ENCODE assay signal across 9 mouse cellular contexts in the genomic region with DNA sequence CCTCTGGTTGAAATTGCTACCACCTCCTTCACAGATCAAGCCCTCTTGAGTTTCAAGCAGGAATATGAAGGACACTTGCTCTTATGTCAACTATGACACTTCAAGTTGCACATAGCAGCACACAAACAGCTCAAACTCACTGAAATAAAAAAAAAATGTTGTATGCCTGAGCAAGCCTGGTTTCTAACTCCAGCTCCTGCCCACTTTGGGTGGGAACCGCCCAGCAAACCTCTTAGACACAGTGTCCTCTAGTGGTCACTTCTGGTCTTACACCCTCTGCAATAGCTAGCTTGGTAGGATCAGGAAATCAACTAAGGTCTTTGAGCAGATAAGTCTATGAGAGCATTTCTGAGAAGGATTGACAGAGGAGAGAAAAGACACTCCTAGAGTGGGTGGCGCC. TPM values are rescaled to one million over a fixed set of nuclear protein-coding genes. Genes with fewer than 3 reads are reported as not detected.
DNase-seq lines count a peak whose midpoint lies in the region; ATAC-seq and TF ChIP-seq lines count a peak whose summit lies in the region.
"Had no signal": no experiment of that assay in that cellular context is flagged by ENCODE, and none has a peak within 500 bp of the region (broad histone marks: within the 10 kb centered on the region; RNA-seq: fewer than 3 reads in every experiment).

No protein-coding gene starts in this region.

- no peaks in the 10 kb centered on the region for H3K9me3 ChIP-seq in forebrain, embryonic 14.5 days (replicated peaks; ENCODE audit: control insufficient read depth, low read length)
- 0 out of 2 replicates have a peak, but pooled peaks cover 6% of the 10 kb centered on the region for H3K9me3 ChIP-seq in forebrain, embryonic 12.5 days
- no peaks in the 10 kb centered on the region for H3K9me3 ChIP-seq in kidney, postnatal 0 days (replicated peaks; ENCODE audit: low read length)

- H3K4me2 ChIP-seq in forebrain, embryonic 14.5 days (ENCODE audit: low read length): no peak overlapping the region
- H3K4me2 ChIP-seq in forebrain, embryonic 12.5 days: no peak overlapping the region
- H3K4me2 ChIP-seq in kidney, postnatal 0 days (ENCODE audit: low read length): no peak overlapping the region

- H3K27ac ChIP-seq in forebrain, embryonic 14.5 days (ENCODE audit: low read depth, low read length): no peak overlapping the region
- no peak overlapping the region for H3K27ac ChIP-seq in forebrain, embryonic 12.5 days
- H3K27ac ChIP-seq in kidney, postnatal 0 days: no peak overlapping the region
- H3K27ac ChIP-seq: limb, embryonic 12.5 days had no signal

- H3K9ac ChIP-seq in forebrain, embryonic 14.5 days (ENCODE audit: low read length): no peak overlapping the region
- H3K9ac ChIP-seq in forebrain, embryonic 12.5 days: no peak overlapping the region
- H3K9ac ChIP-seq in kidney, postnatal 0 days (ENCODE audit: low read depth, low read length): no peak overlapping the region
- H3K9ac ChIP-seq: limb, embryonic 12.5 days had no signal

- peak; percentile 98 for TF ChIP-seq CTCF in kidney, postnatal 0 days (IDR thresholded peaks at IDR 0.05; ENCODE audit: low read depth)

- peak; percentile 74 for DNase-seq in forebrain, embryonic 14.5 days (ENCODE audit: low spot score)
- peak; percentile 82 for DNase-seq in urinary bladder, postnatal 14 days (ENCODE audit: low spot score)
- no peak for DNase-seq in urinary bladder, postnatal 10 days (ENCODE audit: low spot score)
- DNase-seq in embryo, embryonic 10.5 days (ENCODE audit: low spot score): peak; percentile 88
- DNase-seq in kidney, postnatal 0 days (ENCODE audit: low spot score): peak; percentile 89
- peak; percentile 85 for DNase-seq in lung, postnatal 14 days
- DNase-seq in telencephalon, adult 2 months (ENCODE audit: low read depth, low spot score): peak; percentile 16

- no peak for ATAC-seq in forebrain, embryonic 14.5 days
- no peak for ATAC-seq in forebrain, embryonic 12.5 days (ENCODE audit: low FRiP score)
- ATAC-seq in kidney, postnatal 0 days (replicated peaks; ENCODE audit: low FRiP score, low read depth): no peak

- WGBS in forebrain, embryonic 14.5 days: 23% methylated on average over 2 of the region's 2 CpGs
- 21% methylated on average over 2 of the region's 2 CpGs for WGBS in forebrain, embryonic 12.5 days
- 26% methylated on average over 2 of the region's 2 CpGs for WGBS in kidney, postnatal 0 days

- no peak overlapping the region for H3K4me3 ChIP-seq in forebrain, embryonic 14.5 days (ENCODE audit: low read depth, low read length)
- H3K4me3 ChIP-seq in forebrain, embryonic 12.5 days (replicated peaks): no peak overlapping the region
- no peak overlapping the region for H3K4me3 ChIP-seq in kidney, postnatal 0 days (replicated peaks; ENCODE audit: low read depth, low read length)
- H3K4me3 ChIP-seq: limb, embryonic 12.5 days had no signal

- H3K4me1 ChIP-seq in forebrain, embryonic 14.5 days (ENCODE audit: control insufficient read depth, insufficient read depth, low read length): peaks cover 5% of the 10 kb centered on the region; the same call in 1 of the 2 replicates
- H3K4me1 ChIP-seq in forebrain, embryonic 12.5 days: peaks cover 12% of the 10 kb centered on the region
- H3K4me1 ChIP-seq in kidney, postnatal 0 days (replicated peaks; ENCODE audit: insufficient read depth, low read length): no peaks in the 10 kb centered on the region

- no peaks in the 10 kb centered on the region for H3K36me3 ChIP-seq in forebrain, embryonic 14.5 days (ENCODE audit: control insufficient read depth, insufficient read depth, low read length)
- H3K36me3 ChIP-seq in forebrain, embryonic 12.5 days (replicated peaks): no peaks in the 10 kb centered on the region
- H3K36me3 ChIP-seq in kidney, postnatal 0 days (ENCODE audit: insufficient read depth, low read length): no peaks in the 10 kb centered on the region
- H3K36me3 ChIP-seq: limb, embryonic 12.5 days had no signal

- H3K27me3 ChIP-seq in forebrain, embryonic 14.5 days (replicated peaks; ENCODE audit: control insufficient read depth, insufficient read depth, low read length): no peaks in the 10 kb centered on the region
- peaks cover 30% of the 10 kb centered on the region for H3K27me3 ChIP-seq in forebrain, embryonic 12.5 days
- no peaks in the 10 kb centered on the region for H3K27me3 ChIP-seq in kidney, postnatal 0 days (ENCODE audit: insufficient read depth, low read length)

RNA-seq across cellular contexts. Expression of gene Rplp1, which starts 54.2 kb away (rescaled TPM):
- 964 and 1,342 TPM in 2 replicates for polyA plus RNA-seq in forebrain, embryonic 14.5 days (2014; fragmentation: Nextera tagmentation; extraction: Ambion mirVana)
- polyA plus RNA-seq in forebrain, embryonic 12.5 days (2016; fragmentation: Nextera tagmentation; extraction: Ambion mirVana): 758 and 840 TPM in 2 replicates
- polyA plus RNA-seq in kidney, postnatal 0 days (2015; fragmentation: Nextera tagmentation; extraction: Ambion mirVana): 1,461 and 1,709 TPM in 2 replicates
